Mouse (Mus musculus): ENCODE measurements at regions not wholly inside any gene's neighbourhood (a gene's known extent, or its start where the extent isn't known, plus 50 kb on each side); places are given as distances from the start of the nearest gene placed in this dataset.
A peak's percentile ranks its signal among the peaks of the same experiment; 100 is the strongest.
"Not testable (repeated sequence)": the region's sequence is repeated elsewhere in the genome, so short reads cannot be mapped to it uniquely, and the experiment has no call there.

GRCm38 (mm10) chr11:12913401-12913800 lies 448.6 kb upstream of the Cobl start:
- DNase-seq (ENCODE audit: low spot score in 2 of 2), result not testable (repeated sequence)

- no peak for DNase-seq (ENCODE audit: low spot score in 2 of 2)
Measured at GRCm38 (mm10) chr11:12873712-12874111, 409.0 kb upstream of the Cobl start.

GRCm38 (mm10) chr11:12872802-12873201 lies 408.0 kb upstream of the Cobl start:
- DNase-seq (ENCODE audit: low spot score in 2 of 2), result no peak

- no peak for DNase-seq (ENCODE audit: low spot score in 2 of 2)
Measured at GRCm38 (mm10) chr11:12872399-12872798, 407.6 kb upstream of the Cobl start.

GRCm38 (mm10) chr11:12867541-12867940 lies 402.8 kb upstream of the Cobl start:
- DNase-seq (ENCODE audit: low spot score in 2 of 2), result no peak

- DNase-seq (ENCODE audit: low spot score in 2 of 2), result no peak
Measured at GRCm38 (mm10) chr11:12865034-12865620, 400.4 kb upstream of the Cobl start.

GRCm38 (mm10) chr11:12859344-12859930 lies 394.7 kb upstream of the Cobl start:
- no peak for DNase-seq (ENCODE audit: low spot score in 2 of 2)

GRCm38 (mm10) chr11:12858274-12858884 lies 393.6 kb upstream of the Cobl start:
- no peak for DNase-seq (ENCODE audit: low spot score in 2 of 2)

GRCm38 (mm10) chr11:12857358-12858199 lies 392.8 kb upstream of the Cobl start:
- DNase-seq (ENCODE audit: low spot score in 2 of 2), result no peak

GRCm38 (mm10) chr11:12847793-12848192 lies 383.0 kb upstream of the Cobl start:
- DNase-seq (ENCODE audit: low spot score in 2 of 2), result no peak

- peak in 1 of 2 experiments; percentile 11 for DNase-seq (ENCODE audit: low spot score in 2 of 2)
Measured at GRCm38 (mm10) chr11:12843631-12844423, 379.1 kb upstream of the Cobl start.

GRCm38 (mm10) chr11:12841393-12841792 lies 376.6 kb upstream of the Cobl start:
- no peak for DNase-seq (ENCODE audit: low spot score in 2 of 2)

GRCm38 (mm10) chr11:12837920-12838319 lies 373.2 kb upstream of the Cobl start:
- DNase-seq (ENCODE audit: low spot score in 2 of 2), result no peak

- no peak for DNase-seq (ENCODE audit: low spot score in 2 of 2)
Measured at GRCm38 (mm10) chr11:12837387-12837786, 372.6 kb upstream of the Cobl start.

GRCm38 (mm10) chr11:12836387-12836786 lies 371.6 kb upstream of the Cobl start:
- no peak for DNase-seq (ENCODE audit: low spot score in 2 of 2)

GRCm38 (mm10) chr11:12812021-12812420 lies 347.3 kb upstream of the Cobl start:
- no peak for DNase-seq (ENCODE audit: low spot score in 2 of 2)

GRCm38 (mm10) chr11:12810949-12811881 lies 346.5 kb upstream of the Cobl start:
- DNase-seq (ENCODE audit: low spot score in 2 of 2), result peak; percentile 83 to 87

Data from left cerebral cortex, adult 18-20 months (tissue).